Mouse (Mus musculus) frontal cortex, postnatal 25 days (tissue): ENCODE results near the gene Agap3.
A peak's percentile ranks its signal among the peaks of the same experiment; 100 is the strongest.

ENCODE experiments used
- DNase-seq, 2 experiments: peaks; one replicate each; pipeline ENCODE4 v3.0.0; 2022; ENCODE audit warnings: low spot score in 2 of 2

The Agap3 gene

GRCm38 (mm10) chr5:24428596-24428995, 23.4 kb upstream of the Agap3 start:
- no peak for DNase-seq

- DNase-seq = no peak
Measured at GRCm38 (mm10) chr5:24433993-24434392, 18.0 kb upstream of the Agap3 start.

GRCm38 (mm10) chr5:24441187-24441586, 10.8 kb upstream of the Agap3 start:
- DNase-seq = no peak

DNA sequence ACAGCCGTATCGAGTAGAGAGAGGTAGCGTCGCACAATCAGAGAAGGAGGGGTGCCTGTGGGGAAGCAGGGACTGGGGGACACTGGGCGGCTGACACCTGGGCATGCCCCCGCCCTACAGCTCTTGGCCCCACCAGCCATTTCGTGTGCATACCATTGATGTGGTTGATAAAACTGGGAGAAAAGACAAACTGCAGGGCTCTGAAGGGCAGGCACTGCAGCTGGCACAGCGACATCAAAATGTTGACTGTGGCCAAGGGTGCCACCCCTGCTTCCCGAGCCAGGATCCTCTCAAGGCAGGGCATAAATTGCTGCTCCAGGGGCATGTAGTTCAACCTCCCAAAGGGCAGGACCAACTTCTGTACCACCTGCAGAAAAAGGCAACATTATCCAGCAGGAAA, 9.9 kb upstream of the Agap3 start:
- no peak for DNase-seq

- no peak for DNase-seq
Measured at GRCm38 (mm10) chr5:24443204-24443603, 8.8 kb upstream of the Agap3 start.

DNA sequence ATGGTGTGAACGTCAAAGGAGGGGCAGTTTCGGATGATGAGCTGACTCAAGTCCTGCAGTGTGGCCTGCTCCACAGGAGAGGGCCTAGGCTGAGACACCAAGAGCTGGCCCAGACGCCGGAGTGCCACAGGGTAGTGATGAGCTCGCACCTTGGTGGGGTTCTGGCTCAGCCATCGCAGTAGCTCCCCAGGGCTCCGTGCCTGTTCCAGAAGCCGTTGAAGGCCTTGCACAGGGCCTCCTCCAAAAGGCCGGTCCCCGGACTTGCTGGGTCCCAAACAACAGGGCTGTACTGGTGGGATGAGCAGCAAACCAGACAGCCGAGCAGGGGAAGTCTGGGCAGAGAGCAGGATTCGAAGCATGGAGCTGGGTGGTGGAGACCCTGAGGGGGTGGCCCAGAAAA, 8.1 kb upstream of the Agap3 start:
- DNase-seq = no peak

GRCm38 (mm10) chr5:24444746-24445427, 7.1 kb upstream of the Agap3 start, which contains the start of gene Fastk:
Fastk (minus strand) TSS chr5:24445287.
- DNase-seq = peak; percentile 85 to 89

- no peak for DNase-seq
Measured at GRCm38 (mm10) chr5:24445428-24446080, 6.4 kb upstream of the Agap3 start.

- DNase-seq = no peak
Measured at GRCm38 (mm10) chr5:24446630-24447029, 5.3 kb upstream of the Agap3 start.

DNA sequence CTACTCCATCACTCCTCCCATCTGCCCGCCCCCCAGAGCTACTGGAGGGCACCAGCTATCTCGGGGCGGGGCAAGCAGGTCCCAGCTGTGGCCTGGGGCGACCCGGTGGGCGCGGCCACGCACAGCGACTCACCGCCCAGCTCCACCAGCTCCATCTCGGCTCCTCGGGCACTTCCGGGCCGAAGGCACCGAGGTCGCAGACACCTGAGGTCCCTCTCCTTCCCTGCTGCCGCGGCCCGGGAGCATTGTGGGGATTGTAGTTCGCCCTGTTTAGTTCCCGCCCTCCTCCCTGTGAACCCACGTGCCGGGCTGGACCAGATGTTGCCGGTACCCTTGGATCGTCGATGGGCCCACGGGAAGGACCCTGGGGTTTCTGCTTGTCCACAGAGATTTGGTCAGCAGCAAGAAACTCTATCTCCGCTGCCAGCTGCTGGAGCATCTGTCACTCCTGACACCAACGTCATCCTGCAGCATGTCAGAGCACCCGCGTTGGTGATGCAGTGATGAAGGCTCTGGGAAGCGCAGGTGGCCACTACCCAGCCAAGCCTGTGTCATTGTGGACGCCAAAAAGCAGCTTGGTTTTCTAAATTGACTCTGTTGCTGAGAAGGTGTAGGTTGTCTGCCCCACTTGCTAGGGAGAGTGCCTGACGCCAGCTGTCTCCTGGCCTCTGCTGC, 4.2 kb upstream of the Agap3 start, which contains the start of gene Tmub1:
Gene Tmub1 (minus strand): TSS at position 231 of the 675 bp plus-strand sequence.
- DNase-seq = peak; percentile 70 to 76

DNA sequence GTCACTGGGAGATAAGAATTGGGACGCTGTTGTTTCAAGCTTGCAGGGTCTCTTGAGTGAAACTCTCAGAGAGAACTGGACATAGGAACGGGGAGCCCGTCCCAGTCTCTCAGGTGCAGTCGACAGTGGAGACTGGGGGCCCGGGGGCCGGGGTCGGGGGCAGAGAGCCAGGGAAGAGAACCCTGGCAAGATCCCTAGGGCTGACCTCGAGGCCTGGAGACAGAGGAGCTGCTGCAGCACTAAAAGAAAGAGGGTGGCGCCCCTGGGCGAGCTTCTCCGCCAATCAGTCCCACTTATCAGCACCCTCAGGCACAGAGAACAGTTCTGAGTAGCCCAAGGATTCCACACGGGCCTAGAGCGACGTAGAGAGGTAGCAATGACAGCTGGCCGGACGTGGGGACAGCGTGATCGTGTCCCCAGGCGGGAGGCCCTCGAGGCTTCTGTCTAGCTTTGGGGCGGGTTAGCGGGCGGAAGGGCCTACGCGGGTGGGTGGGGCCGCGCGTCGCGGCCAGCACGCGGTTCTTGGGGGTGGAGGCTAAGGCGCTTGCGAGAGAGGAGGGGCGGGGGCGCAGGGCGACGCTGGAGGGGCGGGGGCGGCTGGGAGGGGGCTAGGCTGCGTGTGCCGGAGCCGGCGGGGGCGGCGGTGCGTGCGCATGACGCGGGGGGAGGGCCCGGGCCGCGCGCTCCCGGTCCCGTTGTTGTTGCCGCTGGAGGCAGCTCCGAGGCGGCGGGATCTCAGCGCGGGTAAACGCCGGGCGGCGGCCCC, 530 bp upstream of the Agap3 start:
- DNase-seq = peak; percentile 66 to 74

GRCm38 (mm10) chr5:24452691-24453233, 785 bp downstream of the Agap3 start:
- peak in 1 of 2 experiments; percentile 34 for DNase-seq

DNA sequence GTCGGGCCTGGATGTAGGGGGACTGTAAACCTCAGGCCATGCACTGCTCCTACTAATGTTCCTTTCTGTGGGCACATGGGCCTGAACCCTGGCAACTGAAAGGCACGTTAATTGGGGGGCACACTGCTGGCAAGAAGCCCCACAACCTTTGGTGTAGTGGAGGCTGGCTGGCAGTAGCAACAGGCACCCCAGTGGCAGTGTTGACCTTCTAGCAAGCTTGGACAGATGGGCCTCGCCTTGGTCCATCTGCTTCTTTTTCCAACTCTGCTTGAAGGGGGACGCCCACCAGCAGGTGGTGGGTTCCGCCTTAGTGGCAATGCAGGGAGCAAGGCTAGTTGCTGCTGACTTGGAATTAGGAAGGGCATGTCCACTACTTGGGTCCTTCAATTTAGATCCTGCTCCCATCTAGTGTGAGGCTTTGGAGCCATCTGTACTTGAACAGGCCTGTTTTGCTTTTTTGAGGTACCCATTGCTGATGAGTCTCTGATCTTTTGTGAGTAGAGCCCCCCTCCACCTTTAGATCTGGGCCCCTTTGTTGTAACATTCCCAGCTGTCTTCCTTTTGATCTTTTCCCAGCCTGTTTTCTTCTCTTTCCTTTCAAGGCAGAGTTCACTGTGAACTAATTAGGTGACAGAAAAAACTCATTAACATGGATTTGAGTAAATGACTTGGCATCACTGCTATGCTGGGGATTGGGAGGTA, 1.5 kb downstream of the Agap3 start:
- no peak for DNase-seq

- no peak for DNase-seq
Measured at GRCm38 (mm10) chr5:24453985-24454303, 2.0 kb downstream of the Agap3 start.

DNA sequence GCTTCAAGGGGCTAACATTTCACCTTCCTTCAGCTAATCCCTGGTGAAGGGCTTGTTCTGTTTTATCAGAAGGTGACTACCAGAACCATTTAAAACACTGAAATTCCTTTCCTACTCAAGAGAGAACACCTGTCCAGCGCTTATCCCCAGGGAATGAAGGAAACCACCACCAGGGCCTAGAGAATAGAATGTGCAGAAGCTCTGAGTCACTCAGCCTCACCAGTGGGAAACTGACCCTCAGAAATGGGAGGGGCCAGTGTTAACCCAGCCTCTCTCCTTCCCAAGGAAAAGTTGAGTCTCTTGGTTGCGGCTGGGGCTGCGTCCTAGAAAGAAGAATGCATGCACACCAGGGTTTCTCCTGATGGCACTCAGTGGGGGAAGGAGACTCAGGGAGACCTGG, 3.1 kb downstream of the Agap3 start:
- DNase-seq = no peak

DNA sequence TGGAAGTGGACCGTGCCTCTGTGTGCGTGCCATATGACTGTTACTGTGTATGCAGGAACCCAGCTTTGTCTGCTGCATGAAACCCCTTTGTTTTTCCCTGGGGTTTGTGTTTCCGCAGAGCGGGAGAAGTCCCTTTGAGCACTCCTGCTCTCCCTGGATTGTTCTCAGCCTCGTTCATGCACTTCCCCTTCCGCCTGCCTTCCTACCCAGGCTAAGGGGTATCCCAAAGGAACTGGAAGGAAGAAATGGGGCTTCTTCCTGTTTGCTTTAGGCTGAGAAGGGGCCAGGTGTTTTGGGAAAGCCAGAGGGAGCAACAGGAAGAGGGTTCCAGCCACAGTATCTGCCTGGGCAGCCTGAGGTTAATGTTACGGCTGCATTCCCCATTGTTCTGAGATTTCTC, 3.6 kb downstream of the Agap3 start:
- DNase-seq = no peak

- DNase-seq = no peak
Measured at GRCm38 (mm10) chr5:24466762-24467161, 14.8 kb downstream of the Agap3 start.

- DNase-seq = peak; percentile 52 to 64
Measured at GRCm38 (mm10) chr5:24470600-24470999, 18.6 kb downstream of the Agap3 start.

- DNase-seq = no peak
Measured at GRCm38 (mm10) chr5:24472884-24473619, 21.1 kb downstream of the Agap3 start.

DNA sequence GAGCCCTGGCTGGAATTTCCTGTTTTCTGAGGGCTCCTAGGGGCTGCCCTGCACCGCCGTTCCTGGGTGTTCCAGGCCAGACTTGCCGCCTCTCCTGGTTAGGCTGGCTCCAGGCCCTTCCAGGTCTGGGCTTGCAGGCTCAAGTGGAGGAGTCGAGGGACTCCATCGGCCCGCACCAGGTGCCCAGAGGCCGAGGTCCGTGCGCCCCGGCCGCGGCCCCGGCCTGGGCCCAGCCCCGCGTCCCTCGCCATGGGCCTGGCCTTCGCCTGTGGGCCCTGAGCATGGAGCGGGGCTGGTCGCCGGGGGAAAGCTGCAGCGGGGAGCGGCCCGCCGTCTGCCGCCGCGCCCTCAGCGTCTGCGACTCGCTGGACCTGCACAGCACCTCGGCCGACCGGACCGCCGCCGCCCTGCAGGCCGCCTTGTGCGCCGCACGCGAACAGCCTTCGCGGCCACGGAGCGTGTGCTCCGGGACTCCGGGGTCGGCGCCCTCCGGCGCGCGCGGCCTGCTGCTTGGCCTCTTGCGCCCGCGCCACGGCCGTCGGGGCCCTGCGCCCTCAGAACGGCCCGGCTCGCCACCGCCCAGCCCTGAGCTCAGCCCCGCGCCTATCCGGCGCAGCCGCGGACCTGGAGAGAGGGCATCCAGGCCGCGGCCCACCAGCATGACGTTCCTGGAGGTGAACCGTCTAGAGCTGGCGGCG, 22.2 kb downstream of the Agap3 start:
- no peak for DNase-seq
